Mouse (Mus musculus): ENCODE measurements around the gene Wdr24.
"Not testable (repeated sequence)": the region's sequence is repeated elsewhere in the genome, so short reads cannot be mapped to it uniquely, and the experiment has no call there.

DNA sequence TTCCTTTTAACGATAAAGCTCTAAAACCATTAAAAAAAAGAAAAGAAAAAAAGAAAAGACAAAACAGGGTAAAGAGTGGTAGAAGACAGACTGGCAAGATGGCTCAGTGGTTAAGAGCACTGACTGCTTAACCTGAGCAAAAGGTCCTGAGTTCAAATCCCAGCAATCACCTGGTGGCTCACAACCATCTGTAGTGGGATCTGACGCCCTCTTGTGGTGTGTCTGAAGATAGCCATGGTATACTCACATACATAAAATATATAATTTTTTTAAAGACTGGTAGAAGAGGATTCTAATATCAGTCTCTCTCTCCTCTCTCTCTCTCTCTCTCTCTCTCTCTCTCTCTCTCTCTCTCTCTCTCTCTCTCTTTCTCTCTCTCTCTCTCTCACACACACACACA, 16.0 kb upstream of the Wdr24 start:
- TF ChIP-seq POLR2A (IDR thresholded peaks at IDR 0.05; ENCODE audit: insufficient read length, low read depth); MYOD1 (IDR thresholded peaks at IDR 0.05; ENCODE audit: control insufficient read depth in 1 of 3, insufficient read length in 2 of 3, low read depth in 2 of 3); TCF12 (IDR thresholded peaks at IDR 0.05; ENCODE audit: insufficient read depth, poor library complexity, severe bottlenecking); MAX (IDR thresholded peaks at IDR 0.05; ENCODE audit: low read depth); SRF (IDR thresholded peaks at IDR 0.05; ENCODE audit: control insufficient read depth, insufficient read length, low read depth); USF1 (IDR thresholded peaks at IDR 0.05; ENCODE audit: low read depth); REST (IDR thresholded peaks at IDR 0.05; ENCODE audit: insufficient read depth, insufficient read length): not testable (repeated sequence)
